Mouse (Mus musculus): Measurements from ENCODE around the gene Fig4.
A peak's percentile ranks its signal among the peaks of the same experiment; 100 is the strongest.

Gene Fig4

GRCm38 (mm10) chr10:41302689-41303431 lies at the start of gene Fig4:
TSS of gene Fig4 (minus strand) at chr10:41303260.
- peak; percentile 87 to 92 for DNase-seq

DNA sequence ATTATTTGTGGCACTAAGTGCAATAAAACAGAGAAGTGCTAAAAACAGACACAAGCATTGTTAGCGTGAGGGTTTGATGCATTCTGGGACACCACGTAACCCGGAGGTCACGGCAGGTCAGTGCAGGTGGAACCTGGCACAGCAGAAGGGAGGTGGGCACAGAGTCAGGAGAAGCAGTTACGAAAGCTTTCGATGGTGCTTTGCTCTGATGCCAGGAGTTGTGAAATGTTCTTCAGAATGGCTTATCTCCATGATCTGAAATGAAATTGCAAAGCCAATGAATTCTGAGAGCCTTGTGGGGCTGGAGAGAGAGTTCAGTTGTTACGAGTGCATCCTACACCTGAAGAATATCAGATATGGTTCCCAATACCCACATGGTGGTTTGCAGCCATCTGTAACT lies 38.3 kb upstream of the Fig4 start:
- DNase-seq: no peak

DNA sequence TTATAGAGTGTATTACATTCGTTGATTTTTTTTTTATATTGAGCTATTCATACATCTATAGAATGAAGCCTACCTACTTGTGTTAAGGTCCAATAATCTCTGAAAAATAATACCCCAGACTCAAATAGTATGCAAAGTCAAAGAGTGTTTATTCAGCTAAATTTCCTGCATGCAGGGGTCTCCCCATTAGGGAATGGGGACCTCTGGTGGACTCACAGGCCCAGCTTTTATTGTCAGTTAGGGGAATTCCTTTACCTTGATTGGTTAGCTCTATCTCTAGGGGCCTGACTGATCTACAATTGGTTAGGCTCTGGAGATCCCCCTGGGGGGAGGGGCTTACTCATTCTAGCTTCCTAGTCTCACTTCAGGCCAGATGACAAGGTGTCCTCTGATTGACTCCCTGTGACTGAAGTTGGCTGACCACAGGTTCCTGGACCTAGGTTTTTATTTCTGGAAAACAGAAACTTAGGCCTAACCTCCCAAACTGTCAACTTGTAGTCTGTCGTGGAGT lies 29.5 kb upstream of the Fig4 start:
- no peak for DNase-seq

GRCm38 (mm10) chr10:41315866-41316265 lies 12.8 kb upstream of the Fig4 start:
- DNase-seq: no peak

DNA sequence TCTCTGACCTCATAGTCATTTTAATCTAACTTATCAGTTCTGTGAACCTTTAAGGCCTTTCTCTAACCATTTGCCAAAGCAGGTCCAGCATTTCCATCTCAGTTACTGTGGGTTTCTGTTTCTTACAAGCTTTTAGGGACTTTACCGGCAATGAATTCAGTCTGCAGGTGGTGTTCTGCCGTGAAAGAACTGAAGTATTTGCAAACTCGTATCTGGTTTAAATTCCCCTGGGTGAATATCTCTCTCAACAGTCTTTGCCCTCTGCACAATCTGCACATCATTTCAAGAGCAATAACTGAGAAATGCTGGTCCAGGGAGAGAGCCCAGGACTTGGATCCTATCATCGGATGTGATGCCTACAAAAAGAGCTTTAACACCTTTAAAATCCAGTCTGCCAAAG lies 5.1 kb upstream of the Fig4 start:
- no peak for DNase-seq

DNA sequence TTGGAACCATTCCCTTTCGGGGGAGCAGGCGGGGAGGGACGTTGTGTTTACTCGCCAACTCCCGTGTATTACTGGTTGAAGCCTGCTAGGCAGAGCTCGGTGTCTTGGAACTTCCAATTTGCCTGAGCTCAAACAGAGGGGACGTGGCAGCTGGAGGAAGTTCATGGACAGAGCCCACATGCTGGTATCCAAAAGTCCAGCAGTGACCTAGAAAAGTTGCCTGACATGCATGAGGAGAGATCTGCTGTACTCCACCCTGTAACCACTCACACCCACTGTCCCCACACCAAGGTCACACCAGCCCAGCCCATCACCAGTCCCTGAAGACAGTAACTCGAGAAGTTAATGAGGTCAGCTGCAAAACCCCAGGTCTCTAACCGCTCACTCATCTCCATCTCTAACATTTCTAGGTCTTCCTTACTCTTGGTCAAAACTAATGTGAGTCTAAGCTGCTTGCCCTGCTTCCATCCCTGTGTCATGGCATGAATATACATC lies 1.9 kb upstream of the Fig4 start:
- DNase-seq: no peak

GRCm38 (mm10) chr10:41303639-41304444 lies 782 bp upstream of the Fig4 start, which contains the start of gene Ak9:
TSS of gene Ak9 (plus strand) at chr10:41303980.
- DNase-seq: peak; percentile 85 to 94

DNA sequence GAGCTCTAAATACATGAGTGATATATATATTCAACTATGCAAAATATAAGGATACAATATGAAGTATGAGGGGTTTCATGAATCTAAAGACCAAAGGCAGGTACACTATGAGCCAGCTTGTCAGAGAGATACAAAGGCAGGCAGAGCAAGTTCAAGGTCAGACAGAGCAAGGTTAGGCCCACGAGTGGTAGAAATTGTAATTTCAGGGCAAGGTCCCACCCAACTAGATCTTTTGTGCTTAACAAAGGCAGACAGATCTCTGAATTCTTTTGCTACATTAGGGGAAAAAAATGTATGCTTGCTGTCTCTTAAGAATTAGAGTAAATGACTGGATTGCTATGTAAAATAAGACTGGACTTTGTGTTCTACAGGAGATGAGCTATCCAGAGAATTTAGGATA lies 2.9 kb downstream of the Fig4 start:
- no peak for DNase-seq

- DNase-seq: peak; percentile 78
Measured at GRCm38 (mm10) chr10:41295145-41295544, 7.9 kb downstream of the Fig4 start.

DNA sequence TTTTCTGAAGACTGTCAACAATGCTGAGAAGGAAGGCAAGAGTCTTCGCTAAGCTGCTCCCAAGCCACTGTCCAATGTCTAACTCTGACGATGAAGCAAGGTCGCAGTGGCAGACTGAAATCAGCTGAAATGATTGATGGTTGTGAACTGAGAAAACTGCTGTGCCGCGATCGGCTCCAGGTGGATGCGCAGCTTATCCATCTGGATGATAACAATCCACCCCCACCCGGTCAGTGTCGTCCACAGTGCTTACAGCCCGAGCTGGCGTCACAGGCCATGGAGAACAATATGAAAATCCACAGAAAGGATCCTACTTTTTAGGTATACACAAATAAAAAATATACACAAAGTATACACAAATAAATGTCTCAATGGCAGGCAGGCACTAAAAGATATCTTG lies 8.3 kb downstream of the Fig4 start:
- peak; percentile 36 to 46 for DNase-seq

DNA sequence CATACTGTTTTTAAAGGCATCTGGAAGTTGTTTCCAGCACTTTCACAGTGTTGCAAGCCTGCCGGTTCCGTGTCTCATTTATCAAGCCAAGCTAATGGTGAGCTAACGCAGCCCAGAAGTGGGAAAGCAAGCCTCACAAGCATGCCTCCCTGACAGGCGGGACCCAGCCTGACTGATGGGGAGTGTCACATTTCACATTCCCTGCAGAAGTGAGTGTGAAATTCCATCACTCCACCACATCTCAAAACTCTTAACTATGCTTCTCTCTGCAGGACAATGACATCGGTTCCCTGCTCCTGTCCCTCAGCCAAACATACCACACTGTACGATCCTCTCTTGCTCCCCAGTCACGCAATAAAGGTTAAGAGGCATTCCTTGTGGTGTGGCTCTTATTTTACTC lies 10.0 kb downstream of the Fig4 start:
- no peak for DNase-seq

DNA sequence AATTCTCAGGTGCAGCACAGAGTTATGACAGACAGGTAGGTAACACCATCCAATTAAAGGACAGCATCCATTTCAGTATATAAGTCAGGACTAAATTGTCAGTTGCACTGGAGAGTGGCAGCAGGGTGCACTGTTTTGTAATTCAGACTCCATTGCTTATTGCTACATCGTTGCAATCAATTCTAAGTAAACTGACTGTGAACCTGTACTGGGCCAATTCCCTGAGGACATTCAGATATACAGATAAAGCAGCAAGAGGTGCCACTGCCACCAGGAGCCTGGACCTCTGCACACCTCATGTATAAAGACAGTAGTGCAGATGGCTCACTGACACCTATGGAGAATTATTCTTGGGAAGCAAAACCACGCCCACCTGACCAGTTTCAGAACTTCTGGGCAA lies 12.0 kb downstream of the Fig4 start:
- no peak for DNase-seq

DNA sequence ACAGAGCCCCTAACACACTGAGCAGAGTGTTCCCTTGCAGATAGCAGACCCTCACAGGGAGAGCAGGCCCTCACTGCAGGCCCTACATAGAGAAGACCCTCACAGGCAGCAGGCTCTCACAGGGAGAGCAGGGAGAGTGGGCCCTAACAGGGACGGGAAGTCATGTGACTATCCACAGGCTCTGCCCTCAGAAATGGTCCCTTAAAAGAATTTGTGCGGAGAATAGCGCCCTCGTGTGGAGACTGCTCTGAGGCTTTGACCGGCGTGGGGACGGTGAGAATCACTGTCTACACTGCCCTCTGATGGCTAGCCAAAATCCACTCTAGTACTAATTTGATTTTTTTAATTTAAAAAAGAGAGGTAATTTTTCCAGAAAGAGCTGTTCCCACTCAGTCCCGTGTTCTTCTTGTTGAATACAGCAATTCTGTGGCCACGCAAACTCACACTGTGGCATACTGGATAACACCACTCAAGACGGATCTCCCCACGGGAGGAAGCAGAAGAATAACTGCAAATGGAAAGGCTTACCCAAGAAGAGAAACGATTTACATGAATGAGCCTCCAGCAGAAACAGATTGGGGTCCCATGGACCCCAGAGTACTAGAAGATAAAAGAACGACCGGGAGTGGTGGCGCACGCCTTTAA lies 14.2 kb downstream of the Fig4 start:
- DNase-seq: peak; percentile 84 to 85

- no peak for DNase-seq
Measured at GRCm38 (mm10) chr10:41288074-41288473, 15.0 kb downstream of the Fig4 start.

DNA sequence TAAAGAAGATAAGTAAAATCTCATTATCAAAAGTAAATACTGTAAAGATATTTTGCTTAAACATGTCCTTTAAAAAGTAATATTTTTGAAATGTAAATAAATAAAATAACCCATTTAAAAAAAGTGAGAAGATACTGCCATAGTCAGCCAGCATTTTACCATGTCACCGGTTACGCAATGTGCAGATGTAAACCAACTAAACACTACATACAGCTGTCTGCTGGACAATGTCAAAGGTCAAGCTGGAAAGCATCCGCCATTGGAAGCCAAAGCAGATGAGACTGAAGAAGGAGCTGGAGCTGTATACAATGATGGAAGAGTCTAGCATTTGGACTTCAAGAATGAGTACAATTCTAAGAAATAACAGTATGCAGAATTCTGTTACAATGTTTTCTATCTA lies 15.4 kb downstream of the Fig4 start:
- no peak for DNase-seq

GRCm38 (mm10) chr10:41282086-41282485 lies 21.0 kb downstream of the Fig4 start:
- DNase-seq: no peak

- DNase-seq: no peak
Measured at GRCm38 (mm10) chr10:41280796-41281195, 22.3 kb downstream of the Fig4 start.

DNA sequence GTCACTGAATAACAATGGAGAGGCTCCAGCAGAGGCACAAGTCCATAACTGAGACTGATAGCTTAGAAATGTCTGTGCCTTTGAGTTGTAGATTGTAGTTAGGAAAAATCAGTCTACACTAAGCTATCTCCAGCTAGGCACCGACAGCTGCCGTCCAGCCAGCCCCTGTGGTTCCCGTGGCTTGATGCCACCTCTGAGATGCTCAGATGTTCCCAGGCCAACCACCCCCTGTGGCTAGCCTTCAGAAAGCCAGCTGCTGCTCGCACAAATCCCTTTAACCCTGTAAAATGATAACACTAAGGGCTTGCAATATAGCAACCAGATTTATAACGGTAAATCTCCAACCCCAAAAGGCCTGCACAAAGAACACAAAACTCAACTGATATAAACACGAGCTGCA lies 22.9 kb downstream of the Fig4 start:
- peak in 1 of 2 experiments; percentile 26 for DNase-seq

- no peak for DNase-seq
Measured at GRCm38 (mm10) chr10:41278808-41279207, 24.3 kb downstream of the Fig4 start.

DNA sequence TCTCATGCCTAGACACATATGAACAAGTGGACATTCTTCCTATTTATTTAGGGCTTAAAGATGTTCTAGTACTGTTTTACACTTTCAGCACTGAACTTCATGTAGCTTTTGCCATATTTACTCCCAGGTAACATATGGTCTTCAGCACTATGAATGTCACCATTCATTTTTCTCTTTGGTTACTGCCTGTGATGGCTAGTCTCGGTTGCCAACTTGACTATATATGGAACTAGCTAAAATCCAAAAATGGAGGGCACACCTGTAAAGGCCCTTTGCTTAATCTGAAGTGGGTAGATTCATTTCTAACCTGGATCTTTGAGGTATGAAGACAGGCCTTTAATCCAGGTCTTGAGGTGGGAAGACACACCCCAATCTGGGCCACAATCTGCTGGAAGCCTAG lies 28.2 kb downstream of the Fig4 start:
- no peak for DNase-seq

DNA sequence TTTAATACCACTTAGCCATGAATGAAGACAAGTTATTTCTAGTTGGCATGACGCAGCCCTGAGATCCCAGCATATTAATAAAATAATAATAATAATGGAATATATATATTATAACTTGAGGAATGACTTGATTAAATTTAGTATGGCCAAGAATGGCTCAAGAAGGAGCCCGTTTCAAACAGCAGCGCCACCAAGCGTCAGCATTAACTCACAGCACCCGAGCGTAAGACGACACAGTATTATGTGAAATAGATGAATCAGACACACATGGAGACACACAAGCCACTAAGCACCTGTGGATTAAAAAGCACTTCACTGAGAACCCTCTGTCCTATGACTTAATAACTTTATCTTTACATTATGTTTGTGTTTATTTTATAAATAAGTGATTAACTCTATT lies 31.2 kb downstream of the Fig4 start:
- DNase-seq: no peak

GRCm38 (mm10) chr10:41261889-41262288 lies 41.2 kb downstream of the Fig4 start:
- no peak for DNase-seq

- no peak for DNase-seq
Measured at GRCm38 (mm10) chr10:41261218-41261617, 41.8 kb downstream of the Fig4 start.
